Mouse (Mus musculus): ENCODE results near the gene Tdrd9.
"Not testable (repeated sequence)": the region's sequence is repeated elsewhere in the genome, so short reads cannot be mapped to it uniquely, and the experiment has no call there.

Tdrd9 gene

DNA sequence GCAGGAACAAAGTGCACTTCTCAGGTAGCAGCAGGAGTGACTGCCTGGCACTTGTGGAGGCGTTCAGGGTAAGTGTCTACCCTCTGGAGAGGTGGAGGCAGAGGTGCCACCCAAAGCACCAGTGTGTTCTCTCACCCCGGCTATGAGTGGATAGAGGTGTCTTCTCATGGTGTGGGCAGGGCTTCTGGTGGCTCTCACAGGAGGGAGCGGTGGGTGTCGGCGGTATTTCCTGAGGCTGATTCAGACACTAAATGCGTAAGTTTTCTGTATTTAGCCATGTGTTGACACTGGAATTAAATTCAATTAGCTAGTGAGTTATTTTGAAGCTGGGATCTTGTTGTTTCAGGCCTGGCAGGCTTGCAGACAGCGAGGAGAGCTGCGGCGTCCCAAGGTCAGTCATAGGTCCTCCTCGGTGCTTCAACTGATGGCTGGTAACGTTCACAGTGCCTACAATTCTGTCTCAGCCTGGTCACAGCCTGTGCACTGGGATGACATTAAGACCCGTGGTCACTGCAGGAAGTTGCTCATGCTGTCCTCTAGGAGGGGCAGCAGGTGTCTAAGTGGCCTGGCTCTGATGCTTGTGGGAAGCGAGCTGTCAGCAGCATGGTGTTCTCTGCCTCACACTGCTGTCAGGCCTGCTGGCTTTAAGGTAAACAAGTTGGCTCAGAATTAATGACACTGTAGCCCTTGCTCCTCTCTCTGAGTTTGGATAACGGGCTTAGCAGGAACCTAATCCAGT lies 54.7 kb downstream of the Tdrd9 start:
- no peak for DNase-seq (ENCODE audit: low read depth, low spot score)

DNA sequence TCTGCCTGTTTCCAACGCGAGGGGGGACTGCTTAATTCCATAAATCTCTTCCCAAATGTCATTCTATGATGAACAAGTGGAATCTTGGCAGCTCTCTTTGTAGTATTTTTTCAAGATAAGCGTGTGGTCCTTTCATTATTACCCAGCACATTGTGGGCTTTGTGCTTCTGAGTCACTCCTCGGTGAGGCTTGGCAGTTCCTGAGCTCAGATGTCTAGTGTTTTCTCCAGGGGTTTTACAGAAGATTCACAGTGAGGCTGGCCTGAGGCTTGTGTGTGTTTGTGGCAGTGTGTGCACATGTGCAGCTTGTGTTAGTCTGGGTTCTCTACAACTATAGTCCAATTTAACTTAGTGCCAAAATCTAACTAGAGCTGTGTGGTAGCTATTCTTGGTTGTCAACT lies 56.0 kb downstream of the Tdrd9 start:
- DNase-seq (ENCODE audit: low read depth, low spot score) = no peak

DNA sequence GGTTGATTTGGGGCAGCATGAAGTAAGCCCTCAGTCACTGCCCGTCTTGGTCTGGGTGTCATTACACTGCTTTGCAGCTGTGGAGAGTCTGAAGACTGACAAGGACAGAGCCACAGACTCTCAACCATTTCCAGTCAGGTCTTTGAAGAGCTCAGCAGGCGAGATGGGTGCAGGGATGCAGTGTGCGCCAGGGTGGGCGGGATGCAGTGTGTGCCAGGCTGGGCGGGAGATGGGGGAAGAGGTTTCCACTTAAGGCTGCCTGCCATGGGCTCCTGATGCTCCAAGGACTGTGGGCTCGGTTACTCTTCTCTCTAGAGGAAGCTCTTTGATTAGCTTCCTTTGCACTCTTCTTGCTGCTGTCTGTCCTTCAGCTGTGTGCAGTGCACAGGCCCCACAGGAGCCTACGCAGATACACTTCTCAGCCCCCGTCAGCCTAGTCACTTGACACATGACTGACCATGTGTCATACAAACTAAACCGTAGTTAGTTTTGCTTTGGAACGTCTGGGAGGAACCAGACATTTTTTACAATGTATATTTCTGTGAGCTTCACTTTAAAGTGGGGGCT lies 62.1 kb downstream of the Tdrd9 start:
- no peak for DNase-seq (ENCODE audit: low read depth, low spot score)

DNA sequence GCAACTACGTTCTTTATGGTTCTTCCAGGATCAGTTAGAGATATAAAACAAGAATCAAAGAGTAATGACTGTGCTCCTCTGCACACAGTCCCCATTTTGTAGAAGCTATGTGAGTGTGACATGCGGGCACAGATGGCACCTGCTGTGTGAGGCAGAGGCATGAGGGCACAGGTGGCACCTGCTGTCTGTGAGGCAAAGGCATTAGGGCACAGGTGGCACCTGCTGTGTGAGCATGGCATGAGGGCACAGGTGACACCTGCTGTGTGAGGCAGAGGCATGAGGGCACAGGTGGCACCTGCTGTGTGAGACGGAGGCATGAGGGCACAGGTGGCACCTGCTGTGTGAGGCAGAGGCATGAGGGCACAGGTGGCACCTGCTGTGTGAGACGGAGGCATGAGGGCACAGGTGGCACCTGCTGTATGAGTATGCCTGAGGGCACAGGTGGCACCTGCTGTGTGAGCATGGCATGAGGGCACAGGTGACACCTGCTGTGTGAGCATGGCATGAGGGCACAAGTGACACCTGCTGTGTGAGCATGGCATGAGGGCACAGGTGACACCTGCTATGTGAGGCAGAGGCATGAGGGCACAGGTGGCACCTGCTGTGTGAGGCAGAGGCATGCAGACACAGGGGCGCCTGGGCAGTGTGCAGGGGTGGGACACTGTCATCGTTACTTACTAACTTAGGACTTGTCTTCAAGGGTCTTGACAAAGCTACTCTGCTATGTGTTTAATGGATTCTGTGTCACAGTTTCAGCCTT lies 64.2 kb downstream of the Tdrd9 start:
- not testable (repeated sequence) for DNase-seq (ENCODE audit: low read depth, low spot score)

DNA sequence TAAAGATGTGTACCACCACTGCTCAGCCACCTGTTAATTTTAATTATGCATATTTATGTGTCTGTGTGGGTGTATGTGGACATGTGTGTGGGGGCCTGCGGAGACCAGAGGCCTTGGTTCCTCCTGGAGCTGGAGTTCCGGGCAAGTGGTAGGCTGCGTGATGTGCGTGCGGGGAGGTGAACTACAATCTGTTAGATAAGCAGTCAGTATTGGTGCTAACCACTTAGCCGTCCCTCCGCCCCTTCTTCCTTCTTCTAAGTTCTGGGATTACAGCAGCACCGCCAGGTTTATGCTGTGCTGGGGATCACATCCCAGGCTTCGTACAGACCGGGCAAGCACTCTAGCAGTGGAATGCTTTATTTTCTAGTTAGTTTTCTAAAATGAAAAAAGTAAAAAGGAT lies 67.1 kb downstream of the Tdrd9 start:
- no peak for DNase-seq (ENCODE audit: low read depth, low spot score)

DNA sequence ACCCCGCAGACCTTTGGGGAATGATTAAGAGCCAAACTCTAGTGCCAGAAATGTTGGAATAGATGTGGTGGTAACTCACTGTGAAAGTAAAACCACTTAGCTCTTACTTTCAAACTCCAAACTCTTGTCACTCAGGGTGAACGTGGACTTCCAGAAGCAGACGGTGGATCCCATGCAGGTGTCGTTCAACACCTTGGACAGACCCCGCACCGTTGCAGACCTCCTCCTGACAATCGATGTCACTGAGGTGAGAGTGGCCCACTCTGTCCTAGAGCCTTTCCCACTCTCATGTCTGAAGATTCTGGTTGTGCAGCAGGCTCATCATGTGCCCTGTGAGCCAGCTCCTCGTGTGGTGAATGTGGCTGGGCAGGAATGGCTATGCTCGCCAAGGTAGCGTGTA lies 67.8 kb downstream of the Tdrd9 start:
- DNase-seq (ENCODE audit: low read depth, low spot score) = no peak

DNA sequence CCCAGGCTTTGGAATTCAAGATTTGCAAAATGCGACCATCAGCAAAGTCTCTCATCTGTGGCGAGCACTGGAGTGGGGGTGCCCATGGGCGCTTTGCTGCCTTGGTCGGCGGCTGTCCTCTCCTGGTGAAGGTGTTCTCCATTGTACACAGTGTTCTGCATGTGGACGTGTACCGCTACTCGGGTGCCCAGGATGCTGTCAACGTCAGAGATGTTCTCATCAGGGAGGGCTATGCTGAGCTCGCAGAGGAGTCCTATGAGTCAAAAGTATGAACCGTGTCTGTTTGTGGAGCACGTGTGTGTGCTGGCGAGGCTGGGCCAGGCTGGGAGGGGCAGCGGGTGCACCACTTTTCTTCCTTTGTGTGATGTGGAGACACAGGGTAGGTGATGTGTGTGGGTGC lies 71.3 kb downstream of the Tdrd9 start:
- no peak for DNase-seq (ENCODE audit: low read depth, low spot score)

DNA sequence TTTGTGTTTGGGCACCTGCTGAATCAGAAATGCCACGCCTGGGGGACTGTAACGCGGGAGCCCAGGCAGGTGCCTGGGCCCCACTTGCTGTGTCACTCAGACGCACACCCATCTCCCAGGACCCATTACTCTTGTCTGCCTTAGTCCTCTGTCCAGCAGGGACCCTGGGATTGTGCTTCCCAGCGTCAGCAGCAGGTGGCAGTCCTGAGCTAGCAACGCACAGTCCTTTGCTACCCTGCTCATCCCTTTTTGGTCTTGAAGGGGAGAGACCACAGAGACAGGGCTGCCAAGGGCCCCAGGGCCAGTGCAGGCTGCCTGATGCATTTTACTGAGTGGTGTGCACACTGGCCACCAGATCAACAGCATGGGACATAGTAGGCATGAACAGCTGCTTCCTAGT lies 106.3 kb downstream of the Tdrd9 start:
- no peak for DNase-seq (ENCODE audit: low read depth, low spot score)

DNA sequence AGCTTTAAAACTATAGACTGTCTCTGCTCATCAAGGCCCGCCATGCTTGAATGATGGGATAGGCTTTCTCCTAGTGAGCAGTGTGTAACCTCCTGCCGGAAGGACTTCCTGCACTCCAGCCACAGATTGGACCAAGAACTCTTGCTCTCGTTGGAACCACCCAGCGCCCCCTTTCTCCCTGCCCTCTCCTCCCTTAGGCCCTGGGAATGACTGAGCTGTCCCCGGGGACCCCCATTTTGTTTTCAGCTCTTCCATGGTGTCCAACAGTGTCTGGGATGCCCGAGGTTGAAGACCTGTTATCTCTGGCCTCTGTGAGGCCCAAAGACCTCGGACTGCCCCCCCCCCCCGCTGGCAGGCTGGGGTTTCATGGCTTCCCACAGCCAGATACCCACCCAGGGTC lies 108.6 kb downstream of the Tdrd9 start:
- DNase-seq (ENCODE audit: low read depth, low spot score) = no peak

DNA sequence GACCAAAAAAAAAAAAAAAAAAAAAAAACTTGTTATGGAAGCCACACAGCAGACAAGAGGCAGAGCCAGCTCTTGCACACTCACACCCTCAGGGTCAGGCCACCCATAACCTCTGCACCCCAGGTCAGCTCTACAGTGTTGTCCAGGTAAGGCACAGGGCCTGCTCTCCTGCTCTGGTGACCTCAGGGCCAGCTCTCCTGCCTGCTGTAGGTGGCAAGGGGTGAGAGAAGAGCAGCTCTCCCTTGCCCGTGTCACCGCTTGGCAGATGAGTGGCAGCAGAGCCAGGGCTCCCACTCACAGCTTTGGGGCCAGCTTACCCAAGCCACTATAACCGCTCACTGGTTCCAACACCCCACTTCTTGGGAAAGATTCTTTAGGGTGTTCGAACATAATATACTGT lies 109.6 kb downstream of the Tdrd9 start:
- DNase-seq (ENCODE audit: low read depth, low spot score) = no peak

DNA sequence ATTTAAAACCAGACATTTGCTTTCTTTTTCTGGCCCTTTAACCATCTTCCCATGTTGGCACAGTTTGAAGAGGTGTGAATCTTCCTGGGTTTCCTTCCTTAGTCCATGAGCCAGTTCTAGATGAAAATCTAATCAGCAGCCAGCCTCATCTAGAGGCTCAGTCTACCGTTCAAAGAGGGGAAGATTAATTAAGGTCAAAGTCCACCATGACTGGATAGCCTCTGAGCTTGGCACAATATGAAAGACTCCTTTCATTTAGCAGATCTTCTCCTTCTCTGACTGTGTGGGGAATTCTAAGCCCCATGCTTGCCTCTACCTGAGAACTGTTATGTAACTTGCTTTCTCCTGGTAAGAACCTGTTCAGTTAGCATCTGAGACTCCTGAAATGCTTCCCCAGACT lies 110.9 kb downstream of the Tdrd9 start:
- DNase-seq (ENCODE audit: low read depth, low spot score) = no peak

DNA sequence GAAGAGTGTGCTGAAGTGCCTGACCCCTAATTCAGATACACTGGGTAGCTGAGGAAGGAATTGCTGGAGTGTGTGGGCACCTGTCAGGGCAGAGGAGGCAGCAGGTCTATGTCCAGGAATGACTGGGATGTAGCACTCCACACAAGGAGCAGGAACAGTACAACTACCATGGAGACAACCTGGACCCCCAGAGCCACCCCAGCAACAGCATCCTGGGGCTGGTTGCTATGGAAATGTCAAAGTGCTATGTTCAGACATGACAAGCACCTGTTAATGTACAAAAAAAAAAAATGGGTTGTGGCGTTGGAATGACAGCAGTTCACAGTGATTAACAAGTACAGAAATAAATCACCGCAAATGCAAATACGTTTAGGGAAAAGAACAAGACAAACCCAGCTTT lies 114.9 kb downstream of the Tdrd9 start:
- no peak for DNase-seq (ENCODE audit: low read depth, low spot score)

DNA sequence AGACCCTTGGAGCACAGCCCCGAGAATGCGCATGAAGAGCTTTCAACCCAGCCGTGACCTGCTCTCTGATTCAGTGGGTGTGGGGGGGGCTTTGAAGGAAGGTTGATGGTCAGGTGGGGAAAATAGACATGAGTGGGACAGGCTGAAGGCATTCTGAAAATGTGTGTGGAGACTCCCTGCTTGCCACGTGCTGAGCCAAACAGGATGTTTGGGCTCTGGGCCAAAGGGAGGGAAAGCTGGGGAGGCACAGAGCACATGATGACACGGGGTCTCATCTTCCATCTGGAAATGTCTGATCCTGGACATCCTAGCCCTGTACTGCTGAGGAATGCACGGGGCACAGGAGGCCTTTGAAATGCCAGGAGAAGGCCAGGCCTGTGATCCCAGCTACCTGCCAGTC lies 115.4 kb downstream of the Tdrd9 start:
- no peak for DNase-seq (ENCODE audit: low read depth, low spot score)

DNA sequence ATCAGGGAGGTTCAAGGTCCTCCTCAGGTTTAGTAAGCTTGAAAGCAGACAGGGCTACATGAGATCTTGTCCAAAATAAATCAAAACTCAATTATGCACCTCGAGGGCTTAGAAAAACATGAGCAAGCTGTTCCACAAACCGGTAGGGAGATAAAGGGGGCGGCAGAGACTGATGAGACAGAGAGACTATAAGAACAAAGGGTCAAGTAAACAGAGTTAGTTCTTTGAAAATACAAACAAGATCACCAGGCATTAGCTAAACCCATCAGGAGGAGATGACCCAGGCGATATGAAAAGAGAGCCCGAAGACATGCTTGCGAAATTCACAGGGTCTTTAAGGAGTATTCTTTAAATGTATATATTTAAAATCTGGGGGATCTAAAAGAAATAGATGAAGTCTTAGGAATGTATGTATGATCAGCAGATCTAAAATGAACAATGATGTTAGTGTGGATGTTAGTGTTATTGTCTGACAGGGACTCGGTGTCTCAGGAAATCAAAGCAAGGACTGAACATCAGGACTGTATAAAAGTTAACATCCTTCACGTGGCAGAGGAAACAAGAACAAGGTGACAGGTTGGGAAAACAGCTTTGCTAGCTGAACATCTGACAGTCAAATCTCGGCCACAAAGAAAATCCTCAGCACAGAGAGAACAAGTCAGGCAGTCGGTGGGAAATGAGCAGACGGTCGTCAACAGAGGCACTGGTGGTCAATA lies 117.4 kb downstream of the Tdrd9 start:
- DNase-seq (ENCODE audit: low read depth, low spot score) = no peak

DNA sequence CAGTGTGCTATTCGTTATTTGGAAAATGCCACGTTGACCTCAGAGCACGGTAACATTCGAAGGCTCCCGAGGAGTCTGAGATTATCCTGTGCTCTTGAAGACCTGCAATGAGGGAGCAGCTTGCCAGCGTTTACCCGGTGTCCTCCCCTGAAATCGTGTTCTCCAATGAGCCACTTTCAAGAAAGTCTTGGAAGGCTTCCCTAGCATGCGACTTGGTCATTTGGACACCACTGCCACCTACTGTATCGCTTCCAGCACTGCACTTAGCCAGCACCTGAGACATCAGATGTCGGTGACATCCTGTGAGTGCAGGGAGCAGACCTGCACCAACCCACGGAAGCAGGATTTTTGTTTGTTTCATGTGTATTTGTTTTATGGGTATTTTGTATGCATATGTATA lies 119.7 kb downstream of the Tdrd9 start:
- DNase-seq (ENCODE audit: low read depth, low spot score) = peak; percentile 45

DNA sequence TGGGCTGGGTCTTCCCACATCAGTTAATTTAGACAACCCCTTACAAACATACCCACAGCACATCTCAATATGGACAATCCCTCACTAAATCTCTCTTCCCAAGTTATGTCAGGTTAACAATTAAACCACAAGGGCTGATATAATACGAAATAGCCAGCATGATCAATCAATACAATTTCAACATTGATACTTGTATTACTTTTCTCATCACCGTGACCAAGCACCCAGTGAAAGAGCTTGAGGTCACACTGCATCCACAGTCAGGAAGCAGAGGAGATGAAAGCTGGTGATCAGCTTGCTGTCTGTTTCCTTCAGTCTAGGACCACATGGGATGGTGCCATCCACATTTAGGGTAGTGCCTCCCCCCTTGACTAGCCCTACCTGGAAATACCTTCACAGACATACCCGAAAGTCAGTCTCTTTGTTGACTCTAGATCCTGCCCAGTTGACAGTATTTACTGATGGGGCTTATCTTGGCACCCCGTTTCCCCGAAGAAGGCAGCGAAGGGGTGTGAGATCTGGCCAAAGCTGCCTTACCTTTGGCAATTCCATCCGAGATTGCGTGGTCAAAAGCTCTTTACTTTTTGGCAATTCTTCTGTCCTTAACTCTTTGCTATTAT lies 123.0 kb downstream of the Tdrd9 start:
- no peak for DNase-seq (ENCODE audit: low read depth, low spot score)

DNA sequence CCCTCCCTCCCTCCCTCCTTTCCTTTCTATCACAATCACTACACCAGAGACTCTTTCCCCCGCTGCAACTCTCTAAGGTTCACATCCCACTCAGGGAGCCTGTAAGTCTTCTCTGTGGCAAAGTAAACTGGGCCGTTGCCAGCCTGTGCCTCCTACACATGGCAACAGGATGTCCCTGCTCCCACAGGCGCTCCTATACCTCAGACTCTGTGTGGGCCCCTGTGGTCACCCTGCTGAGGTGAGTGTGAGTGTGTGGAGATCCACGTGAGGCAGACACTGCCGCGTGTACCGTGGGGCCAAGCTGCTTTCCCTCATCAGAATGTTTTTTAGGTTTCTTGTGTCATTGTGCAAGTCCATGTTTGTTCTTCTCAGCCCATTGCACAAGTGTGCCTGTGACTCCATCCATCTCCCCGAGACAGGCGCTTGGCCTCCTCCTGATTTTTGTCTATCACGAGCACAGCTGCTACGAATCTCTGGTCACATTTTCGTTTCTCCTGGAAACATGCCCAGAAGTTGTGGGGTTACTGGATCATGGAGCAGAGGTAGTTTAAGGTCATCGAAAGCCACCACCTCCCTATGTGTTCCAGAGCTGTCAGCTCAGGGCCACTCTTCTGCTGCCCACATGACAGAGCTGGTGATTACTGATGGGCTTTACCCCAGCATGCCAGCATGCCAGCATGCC lies 124.8 kb downstream of the Tdrd9 start:
- DNase-seq (ENCODE audit: low read depth, low spot score) = no peak

DNA sequence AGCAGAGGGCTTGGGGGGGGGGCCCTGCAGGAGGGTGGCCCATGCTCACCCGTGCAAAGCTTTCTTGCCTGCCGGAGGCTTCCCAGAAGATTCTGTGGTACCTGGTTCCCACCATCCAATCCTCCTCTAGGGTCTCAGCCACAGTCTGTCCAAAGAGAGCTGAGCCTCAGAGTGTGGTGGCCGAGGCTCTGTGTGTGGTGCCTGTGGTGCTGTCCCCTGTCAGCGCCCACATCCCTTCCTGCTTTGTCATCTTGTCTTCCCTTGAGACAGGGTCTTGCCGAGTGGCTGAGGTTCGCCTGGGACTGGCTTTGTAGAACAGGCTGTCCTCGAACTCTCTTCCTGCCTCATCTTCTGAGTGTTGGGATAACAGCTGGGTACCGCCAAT lies 125.4 kb downstream of the Tdrd9 start:
- DNase-seq (ENCODE audit: low read depth, low spot score) = no peak

DNA sequence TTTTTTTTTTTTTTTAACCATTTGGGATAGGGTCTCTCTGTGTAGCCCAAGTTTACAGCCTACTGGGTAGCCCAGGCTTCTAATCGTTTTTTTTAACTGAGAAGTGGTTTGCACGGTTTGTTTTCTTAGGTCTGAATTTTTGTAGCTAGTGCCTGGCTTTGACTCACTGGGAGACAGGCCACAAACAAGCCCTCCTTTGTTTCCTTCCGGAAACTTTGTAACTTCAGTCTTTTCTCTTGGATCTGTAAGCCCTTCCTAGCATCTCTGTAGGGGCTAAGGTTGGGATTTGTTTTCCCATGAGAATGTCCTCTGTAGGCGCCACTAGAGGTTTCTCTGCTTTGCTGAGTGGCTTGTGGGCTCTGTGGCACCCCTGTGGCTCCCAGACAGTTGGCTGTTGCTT lies 128.7 kb downstream of the Tdrd9 start:
- no peak for DNase-seq (ENCODE audit: low read depth, low spot score)

DNA sequence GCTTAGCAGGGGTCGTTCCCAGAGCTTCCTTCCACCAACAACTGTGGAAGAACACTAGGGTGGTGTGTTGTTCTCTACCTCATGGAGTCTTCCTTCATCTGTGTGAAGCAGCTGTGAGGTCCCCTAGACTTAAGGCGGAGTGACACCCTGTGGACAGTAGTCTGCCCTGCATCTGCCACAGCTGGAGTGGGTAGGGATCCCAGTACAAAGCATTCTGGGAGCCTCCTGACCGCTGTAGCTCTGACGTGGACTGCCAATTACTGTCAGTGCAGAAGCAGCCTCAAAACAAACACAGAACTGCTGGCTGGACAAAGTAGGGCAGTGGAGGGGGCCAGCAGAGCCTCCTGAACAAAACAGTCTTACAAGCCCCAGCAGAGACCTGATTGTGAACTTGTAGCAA lies 129.7 kb downstream of the Tdrd9 start:
- no peak for DNase-seq (ENCODE audit: low read depth, low spot score)

DNA sequence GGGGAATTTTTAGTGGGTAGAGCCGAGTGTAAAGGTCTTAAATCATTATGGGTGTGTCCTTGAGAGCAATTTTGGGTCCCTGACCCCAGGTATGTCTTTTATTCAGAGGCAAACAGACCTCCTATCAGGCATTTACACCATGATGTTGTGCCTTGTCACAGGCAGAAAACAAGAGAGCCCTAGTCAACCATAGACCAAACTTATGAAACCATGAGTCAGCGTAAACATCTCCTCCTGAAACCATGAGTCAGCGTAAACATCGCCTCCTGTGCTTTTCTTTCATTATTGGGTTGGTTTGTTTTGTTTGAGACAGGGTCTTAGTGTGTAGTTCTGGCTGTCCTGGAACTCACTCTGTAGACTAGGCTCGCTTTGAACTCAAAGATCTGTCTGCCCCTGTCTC lies 131.8 kb downstream of the Tdrd9 start:
- DNase-seq (ENCODE audit: low read depth, low spot score) = no peak
